Mouse (Mus musculus): ENCODE data around the gene Ust. TPM values are rescaled to one million over a fixed set of nuclear protein-coding genes. Genes with fewer than 3 reads are reported as not detected.

The Ust gene
- polyA plus RNA-seq, 1 experiment from 2014 or later = 6.6 TPM

DNA sequence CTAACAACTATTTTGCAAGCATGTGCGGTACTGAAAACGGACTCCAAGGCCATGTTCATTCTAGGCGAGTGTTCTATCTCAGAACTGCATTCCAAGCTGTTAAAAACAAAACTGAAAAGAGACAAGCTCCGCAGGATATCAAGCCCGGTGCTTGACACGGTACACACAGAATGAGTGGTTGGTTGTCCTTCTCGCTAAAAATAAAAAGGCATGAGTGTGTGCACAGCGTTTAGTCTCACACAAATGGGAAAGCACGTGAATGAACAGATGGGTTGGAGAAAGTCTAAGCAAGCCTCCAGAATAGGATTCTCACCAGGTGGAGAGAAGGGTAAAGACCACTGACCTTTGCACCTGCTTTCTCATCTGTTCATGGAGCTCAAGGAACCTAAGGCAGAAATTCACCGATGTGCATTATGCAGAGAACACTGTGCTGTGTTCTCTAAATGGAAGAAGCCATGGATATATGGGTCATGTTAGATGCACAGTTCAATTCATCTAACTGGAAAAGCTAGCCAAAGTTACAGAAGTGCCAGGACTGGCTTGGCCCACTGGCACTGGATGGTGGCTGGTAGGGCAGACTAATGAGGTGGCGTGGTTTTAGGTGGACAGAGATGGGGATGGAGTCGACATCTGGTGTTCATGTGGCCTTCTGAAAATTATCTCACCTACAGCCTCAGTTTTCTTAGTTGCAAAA lies 90.8 kb downstream of the Ust start:
- 86% methylated on average over 12 of the region's 12 CpGs for WGBS
- ATAC-seq (ENCODE audit: insufficient read depth, low FRiP score, low TSS enrichment) (no peak), DNase-seq (ENCODE audit: low spot score) (no peak)
- Histone ChIP-seq H3K4me3 (ENCODE audit: low read depth, low read length) (no peak overlapping the region), H3K27ac (ENCODE audit: low read depth, low read length) (no peak overlapping the region), H3K27me3 (ENCODE audit: control insufficient read depth, insufficient read depth, low read length) (no peaks in the 10 kb centered on the region), H3K4me2 (ENCODE audit: low read depth) (no peak overlapping the region), H3K36me3 (ENCODE audit: control insufficient read depth, insufficient read depth, low read length) (no peaks in the 10 kb centered on the region), H3K4me1 (ENCODE audit: control insufficient read depth, insufficient read depth, low read length) (peaks cover 13% of the 10 kb centered on the region; the same call in 1 of the 2 replicates), H3K9me3 (ENCODE audit: control insufficient read depth, low read length) (no peaks in the 10 kb centered on the region), H3K9ac (ENCODE audit: low read length) (no peak overlapping the region)

DNA sequence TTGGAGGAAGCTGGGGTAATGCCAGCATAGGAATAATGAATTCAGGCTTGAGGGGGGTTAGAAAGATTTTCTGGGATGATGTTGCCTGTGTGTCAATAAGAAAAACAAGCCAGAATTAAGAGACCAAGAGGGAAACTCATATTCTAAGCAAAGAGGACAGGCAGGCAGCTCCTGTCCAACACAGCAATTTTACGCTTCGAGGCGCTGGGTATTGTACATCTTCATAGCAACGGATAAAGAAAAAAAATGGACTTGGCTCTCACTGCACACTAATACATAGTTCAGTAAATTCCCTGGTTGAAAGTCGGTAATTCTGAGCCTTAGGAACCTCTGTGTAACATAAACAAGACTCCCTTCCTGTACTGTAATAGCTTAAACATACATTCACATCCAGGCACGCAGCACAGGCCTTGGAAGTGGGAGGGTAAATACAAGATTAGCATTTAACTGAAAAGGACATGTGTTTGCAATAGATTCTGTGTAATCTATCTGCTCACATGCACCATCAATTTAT lies 99.1 kb downstream of the Ust start:
- Histone ChIP-seq H3K9me3 (ENCODE audit: control insufficient read depth, low read length) (no peaks in the 10 kb centered on the region), H3K4me1 (ENCODE audit: control insufficient read depth, insufficient read depth, low read length) (no peaks in the 10 kb centered on the region), H3K9ac (ENCODE audit: low read length) (no peak overlapping the region), H3K4me3 (ENCODE audit: low read depth, low read length) (no peak overlapping the region), H3K36me3 (ENCODE audit: control insufficient read depth, insufficient read depth, low read length) (no peaks in the 10 kb centered on the region), H3K27ac (ENCODE audit: low read depth, low read length) (no peak overlapping the region), H3K27me3 (ENCODE audit: control insufficient read depth, insufficient read depth, low read length) (no peaks in the 10 kb centered on the region), H3K4me2 (ENCODE audit: low read depth) (no peak overlapping the region)
- DNase-seq (ENCODE audit: low spot score) (no peak), ATAC-seq (ENCODE audit: insufficient read depth, low FRiP score, low TSS enrichment) (no peak)
- 80% methylated on average over 6 of the region's 6 CpGs for WGBS

DNA sequence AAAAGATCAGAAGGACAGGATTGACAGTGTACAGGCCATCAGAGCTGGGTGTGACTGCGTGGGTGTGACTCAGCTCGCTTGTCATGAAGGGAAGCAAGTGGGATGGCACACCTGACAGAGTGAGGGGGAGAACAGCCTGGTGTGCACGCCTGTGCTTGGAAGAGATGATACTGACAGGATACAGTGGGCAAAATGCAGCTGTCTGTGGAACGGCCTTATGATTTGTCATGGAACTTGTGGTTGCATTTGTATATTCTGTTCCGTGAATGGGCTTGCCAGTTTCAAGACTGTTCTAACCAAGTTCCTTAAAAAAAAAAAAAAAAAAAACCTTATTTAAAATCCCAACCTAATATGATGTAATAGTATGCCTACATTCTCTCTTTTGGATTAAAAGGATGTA lies 103.2 kb downstream of the Ust start:
- no peak overlapping the region for H3K4me2 ChIP-seq (ENCODE audit: low read depth)
- no peak overlapping the region for H3K27ac ChIP-seq (ENCODE audit: low read depth, low read length)
- no peaks in the 10 kb centered on the region for H3K27me3 ChIP-seq (ENCODE audit: control insufficient read depth, insufficient read depth, low read length)
- DNase-seq (ENCODE audit: low spot score) (no peak), ATAC-seq (ENCODE audit: insufficient read depth, low FRiP score, low TSS enrichment) (no peak)
- H3K4me1 ChIP-seq (ENCODE audit: control insufficient read depth, insufficient read depth, low read length) = no peaks in the 10 kb centered on the region
- H3K9me3 ChIP-seq (ENCODE audit: control insufficient read depth, low read length) = no peaks in the 10 kb centered on the region
- no peaks in the 10 kb centered on the region for H3K36me3 ChIP-seq (ENCODE audit: control insufficient read depth, insufficient read depth, low read length)
- no peak overlapping the region for H3K9ac ChIP-seq (ENCODE audit: low read length)
- no peak overlapping the region for H3K4me3 ChIP-seq (ENCODE audit: low read depth, low read length)
- 89% methylated on average over 5 of the region's 5 CpGs for WGBS

DNA sequence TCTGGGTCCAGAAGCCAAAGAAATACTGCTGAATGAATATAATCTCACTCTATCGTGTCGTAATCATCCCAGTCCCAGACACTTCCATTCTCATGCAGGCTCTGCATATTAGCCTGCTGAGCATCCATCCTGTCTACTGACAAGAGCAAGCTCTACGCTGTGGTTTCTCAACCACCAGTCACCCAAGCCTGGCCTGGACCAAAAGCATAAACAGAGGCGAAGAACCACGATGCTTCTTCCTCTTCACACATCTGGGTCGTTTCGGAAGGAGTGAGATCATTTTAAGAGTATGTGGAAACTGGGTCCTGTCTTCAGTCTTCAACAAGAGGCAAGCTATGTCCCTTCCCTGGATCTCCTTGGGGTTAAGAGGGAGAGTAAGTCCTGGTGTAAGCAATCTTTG lies 103.6 kb downstream of the Ust start:
- Histone ChIP-seq H3K4me1 (ENCODE audit: control insufficient read depth, insufficient read depth, low read length) (no peaks in the 10 kb centered on the region), H3K4me2 (ENCODE audit: low read depth) (no peak overlapping the region), H3K27ac (ENCODE audit: low read depth, low read length) (no peak overlapping the region), H3K4me3 (ENCODE audit: low read depth, low read length) (no peak overlapping the region), H3K9me3 (ENCODE audit: control insufficient read depth, low read length) (no peaks in the 10 kb centered on the region), H3K9ac (ENCODE audit: low read length) (no peak overlapping the region), H3K27me3 (ENCODE audit: control insufficient read depth, insufficient read depth, low read length) (no peaks in the 10 kb centered on the region), H3K36me3 (ENCODE audit: control insufficient read depth, insufficient read depth, low read length) (no peaks in the 10 kb centered on the region)
- WGBS = 94% methylated on average over 7 of the region's 7 CpGs
- ATAC-seq (ENCODE audit: insufficient read depth, low FRiP score, low TSS enrichment) = no peak
- DNase-seq (ENCODE audit: low spot score) = no peak

DNA sequence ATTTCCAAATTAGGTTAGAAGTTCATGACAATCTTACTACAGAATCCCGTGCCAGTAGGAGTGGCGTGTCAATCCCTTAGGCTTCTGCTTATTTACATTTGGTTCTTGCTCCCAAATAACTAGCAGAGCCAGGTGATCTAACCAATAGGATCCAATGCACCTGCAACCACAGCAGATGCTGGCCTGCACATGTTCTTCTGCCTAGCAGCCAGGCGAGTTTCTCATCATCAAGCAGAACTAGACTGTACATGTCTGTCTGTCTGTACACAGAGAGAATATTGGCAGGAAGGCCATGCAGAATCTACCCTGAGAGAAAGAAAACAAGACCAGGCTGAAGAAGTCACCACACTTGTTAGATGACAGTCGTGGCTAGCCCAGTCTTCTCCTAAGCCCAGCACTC lies 113.5 kb downstream of the Ust start:
- WGBS = 89% methylated on average over 4 of the region's 4 CpGs

DNA sequence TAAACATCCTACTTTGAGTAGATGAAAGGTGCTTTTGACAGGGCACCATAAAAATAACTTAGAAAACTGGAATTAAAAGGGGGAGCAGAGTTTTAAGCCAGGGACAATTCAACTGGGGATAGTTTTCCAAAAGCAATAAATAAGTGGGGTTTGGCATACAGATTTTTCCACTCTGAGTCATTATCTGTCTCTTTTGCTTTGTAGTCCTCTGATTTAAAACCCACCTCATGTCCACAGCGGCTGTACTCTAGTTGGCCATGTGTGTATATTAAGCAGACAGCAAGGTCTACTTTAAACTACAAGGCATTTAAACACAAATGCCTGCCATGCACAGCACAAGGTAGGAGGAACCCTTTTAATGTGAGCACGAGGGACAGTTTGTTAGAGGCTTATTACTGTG lies 126.4 kb downstream of the Ust start:
- Histone ChIP-seq H3K4me3 (ENCODE audit: low read depth, low read length) (no peak overlapping the region), H3K4me2 (ENCODE audit: low read depth) (no peak overlapping the region), H3K36me3 (ENCODE audit: control insufficient read depth, insufficient read depth, low read length) (no peaks in the 10 kb centered on the region), H3K4me1 (ENCODE audit: control insufficient read depth, insufficient read depth, low read length) (no peaks in the 10 kb centered on the region), H3K27me3 (ENCODE audit: control insufficient read depth, insufficient read depth, low read length) (no peaks in the 10 kb centered on the region), H3K9ac (ENCODE audit: low read length) (no peak overlapping the region), H3K9me3 (ENCODE audit: control insufficient read depth, low read length) (no peaks in the 10 kb centered on the region), H3K27ac (ENCODE audit: low read depth, low read length) (no peak overlapping the region)
- 65% methylated on average over 2 of the region's 2 CpGs for WGBS
- DNase-seq (ENCODE audit: low spot score) (no peak), ATAC-seq (ENCODE audit: insufficient read depth, low FRiP score, low TSS enrichment) (no peak)

More for the DNA sequence above, 113.5 kb downstream of the Ust start:
- no peak overlapping the region for H3K27ac ChIP-seq (ENCODE audit: low read depth, low read length)
- H3K27me3 ChIP-seq (ENCODE audit: control insufficient read depth, insufficient read depth, low read length) = no peaks in the 10 kb centered on the region
- no peaks in the 10 kb centered on the region for H3K4me1 ChIP-seq (ENCODE audit: control insufficient read depth, insufficient read depth, low read length)
- no peak overlapping the region for H3K4me3 ChIP-seq (ENCODE audit: low read depth, low read length)
- no peaks in the 10 kb centered on the region for H3K9me3 ChIP-seq (ENCODE audit: control insufficient read depth, low read length)
- DNase-seq (ENCODE audit: low spot score) = no peak
- no peak overlapping the region for H3K9ac ChIP-seq (ENCODE audit: low read length)
- no peaks in the 10 kb centered on the region for H3K36me3 ChIP-seq (ENCODE audit: control insufficient read depth, insufficient read depth, low read length)
- no peak for ATAC-seq (ENCODE audit: insufficient read depth, low FRiP score, low TSS enrichment)
- H3K4me2 ChIP-seq (ENCODE audit: low read depth) = no peak overlapping the region

DNA sequence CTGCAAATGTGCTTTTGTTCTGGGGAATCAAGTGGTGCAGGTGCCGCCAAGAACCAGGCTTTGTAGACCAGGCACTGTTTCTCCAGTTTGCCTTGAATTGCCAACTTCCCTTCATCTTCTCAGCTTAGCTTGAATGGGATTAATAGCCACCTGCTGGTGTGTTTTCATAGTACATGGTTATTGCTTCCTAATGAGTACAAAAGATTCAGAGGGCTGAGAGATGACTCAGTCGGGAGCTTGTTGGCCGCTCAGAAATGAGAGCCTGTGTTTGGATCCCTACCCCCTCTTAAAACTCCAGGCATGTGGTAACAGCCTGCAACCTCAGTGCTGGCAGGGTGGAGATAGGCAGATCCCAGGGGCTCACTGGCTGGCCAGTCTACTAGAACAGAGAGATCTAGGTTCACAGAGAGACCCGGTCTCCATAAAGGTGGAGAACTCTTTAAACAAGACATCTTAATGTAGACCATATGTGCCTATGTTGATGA lies 127.3 kb downstream of the Ust start:
- no peaks in the 10 kb centered on the region for H3K4me1 ChIP-seq (ENCODE audit: control insufficient read depth, insufficient read depth, low read length)
- ATAC-seq (ENCODE audit: insufficient read depth, low FRiP score, low TSS enrichment) (no peak), DNase-seq (ENCODE audit: low spot score) (no peak)
- WGBS = 36% methylated on average over 4 of the region's 4 CpGs
- H3K9me3 ChIP-seq (ENCODE audit: control insufficient read depth, low read length) = no peaks in the 10 kb centered on the region
- no peak overlapping the region for H3K4me3 ChIP-seq (ENCODE audit: low read depth, low read length)
- H3K9ac ChIP-seq (ENCODE audit: low read length) = no peak overlapping the region
- no peaks in the 10 kb centered on the region for H3K36me3 ChIP-seq (ENCODE audit: control insufficient read depth, insufficient read depth, low read length)
- H3K4me2 ChIP-seq (ENCODE audit: low read depth) = no peak overlapping the region
- no peak overlapping the region for H3K27ac ChIP-seq (ENCODE audit: low read depth, low read length)
- no peaks in the 10 kb centered on the region for H3K27me3 ChIP-seq (ENCODE audit: control insufficient read depth, insufficient read depth, low read length)

DNA sequence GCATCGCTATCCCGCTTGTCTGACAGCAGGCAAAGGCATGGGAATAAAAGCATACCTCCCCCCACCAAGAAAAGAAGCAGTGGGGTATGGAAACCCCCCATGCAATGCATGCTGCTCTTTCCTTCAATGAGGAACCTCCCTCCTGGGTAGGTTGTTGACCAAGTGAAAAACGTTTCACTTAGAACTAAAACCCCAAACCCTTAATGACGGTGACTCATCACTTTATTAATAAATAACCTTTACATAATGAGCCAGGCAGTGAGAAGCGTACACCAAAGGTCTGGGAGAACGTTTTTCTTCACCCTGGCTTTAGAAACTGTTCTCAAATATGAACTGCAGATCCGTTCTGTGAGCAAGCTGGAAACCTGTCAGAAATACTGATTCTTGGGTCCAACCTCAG lies 130.4 kb downstream of the Ust start:
- Histone ChIP-seq H3K4me1 (ENCODE audit: control insufficient read depth, insufficient read depth, low read length) (no peaks in the 10 kb centered on the region), H3K9me3 (ENCODE audit: control insufficient read depth, low read length) (no peaks in the 10 kb centered on the region), H3K36me3 (ENCODE audit: control insufficient read depth, insufficient read depth, low read length) (no peaks in the 10 kb centered on the region), H3K4me3 (ENCODE audit: low read depth, low read length) (no peak overlapping the region), H3K4me2 (ENCODE audit: low read depth) (no peak overlapping the region), H3K27me3 (ENCODE audit: control insufficient read depth, insufficient read depth, low read length) (no peaks in the 10 kb centered on the region), H3K27ac (ENCODE audit: low read depth, low read length) (no peak overlapping the region), H3K9ac (ENCODE audit: low read length) (no peak overlapping the region)
- ATAC-seq (ENCODE audit: insufficient read depth, low FRiP score, low TSS enrichment) (no peak), DNase-seq (ENCODE audit: low spot score) (no peak)
- 79% methylated on average over 7 of the region's 7 CpGs for WGBS

DNA sequence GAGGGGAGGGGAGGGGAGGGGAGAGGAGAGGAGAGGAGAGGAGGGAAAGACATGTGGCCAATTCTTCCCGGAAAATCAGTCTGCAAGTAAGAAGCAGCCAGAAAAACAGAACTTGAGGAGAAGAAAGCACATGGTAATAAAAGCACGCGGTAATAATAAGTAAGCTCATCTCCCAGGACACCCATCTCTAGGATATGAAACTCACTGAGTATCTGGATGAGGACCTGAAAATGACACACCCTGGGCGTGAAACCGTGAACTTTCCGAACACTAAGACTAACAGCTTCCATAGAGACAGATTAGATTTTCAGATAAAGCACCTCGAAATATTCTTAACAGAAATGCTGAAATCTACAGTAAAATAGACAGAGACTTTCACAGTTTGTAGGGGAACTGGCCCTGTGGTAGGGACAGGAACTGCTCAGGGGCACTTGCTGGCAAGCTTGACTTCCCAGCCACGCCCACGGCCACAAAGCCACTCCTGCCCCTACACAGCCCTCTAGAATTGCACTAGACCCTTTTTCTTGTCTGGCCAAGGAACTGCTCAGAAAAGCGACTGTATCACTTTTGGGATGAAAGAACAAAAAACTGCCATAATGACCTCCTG lies 148.6 kb downstream of the Ust start:
- ATAC-seq (ENCODE audit: insufficient read depth, low FRiP score, low TSS enrichment) = no peak
- Histone ChIP-seq H3K4me3 (ENCODE audit: low read depth, low read length) (no peak overlapping the region), H3K27me3 (ENCODE audit: control insufficient read depth, insufficient read depth, low read length) (no peaks in the 10 kb centered on the region), H3K4me1 (ENCODE audit: control insufficient read depth, insufficient read depth, low read length) (no peaks in the 10 kb centered on the region), H3K27ac (ENCODE audit: low read depth, low read length) (no peak overlapping the region), H3K4me2 (ENCODE audit: low read depth) (no peak overlapping the region), H3K9me3 (ENCODE audit: control insufficient read depth, low read length) (no peaks in the 10 kb centered on the region), H3K9ac (ENCODE audit: low read length) (no peak overlapping the region), H3K36me3 (ENCODE audit: control insufficient read depth, insufficient read depth, low read length) (no peaks in the 10 kb centered on the region)
- WGBS = 81% methylated on average over 10 of the region's 10 CpGs
- DNase-seq (ENCODE audit: low spot score) = no peak
